Mouse (Mus musculus): ENCODE data around the gene Wrap73.

Gene Wrap73

DNA sequence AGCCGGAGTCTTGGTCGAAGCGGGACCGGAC is 2.2 kb upstream of the Wrap73 start, which contains the start of gene Trp73:
Gene Trp73, minus strand, starts transcription at position 27 of the 31 bp plus-strand sequence.
- DNase-seq (ENCODE audit: low read depth): no peak

DNA sequence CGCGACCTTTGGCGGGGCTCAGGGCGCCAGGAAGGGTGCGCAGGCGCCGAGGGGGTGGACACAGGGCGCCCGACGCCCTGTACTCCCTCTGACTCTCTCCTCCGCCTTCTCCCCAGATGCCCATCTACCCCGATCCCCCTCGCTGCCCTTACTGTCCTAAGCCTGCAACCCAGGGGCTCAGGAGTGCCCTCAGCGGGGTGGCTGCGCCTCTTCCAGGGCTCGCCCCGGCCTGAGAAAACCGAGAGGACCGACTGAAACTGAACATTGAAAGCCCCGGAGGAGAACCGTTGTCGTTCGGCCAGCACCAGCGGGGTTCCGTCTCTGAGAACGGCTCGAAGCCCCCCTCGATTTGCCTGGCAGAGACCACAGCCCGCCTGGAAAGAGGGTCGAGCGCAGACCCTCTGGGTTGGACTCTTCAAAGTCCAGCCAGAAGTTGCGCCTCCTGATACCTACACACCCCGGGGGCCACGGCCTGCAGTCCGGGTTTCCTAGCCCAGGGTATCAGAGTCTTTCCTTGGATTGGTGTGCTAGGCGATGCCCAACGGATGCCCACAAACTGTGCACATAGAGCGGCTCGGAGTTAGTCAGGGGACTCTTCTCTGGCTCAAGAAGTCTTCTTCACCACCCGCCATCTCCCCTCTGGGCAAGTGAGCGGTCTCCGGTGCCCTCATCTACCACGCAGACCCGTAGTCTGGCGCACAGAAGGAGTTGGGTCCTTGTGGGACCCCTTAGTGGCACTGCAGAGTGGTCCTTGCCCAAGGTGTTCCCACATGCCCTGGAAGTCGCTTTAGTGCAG is 1.8 kb upstream of the Wrap73 start:
- DNase-seq (ENCODE audit: low read depth): peak; percentile 42

- peak; percentile 45 for DNase-seq (ENCODE audit: low read depth)
Measured at GRCm38 (mm10) chr4:154141009-154141867, 934 bp upstream of the Wrap73 start.

GRCm38 (mm10) chr4:154144712-154145111 is 2.5 kb downstream of the Wrap73 start:
- DNase-seq (ENCODE audit: low read depth): no peak

GRCm38 (mm10) chr4:154146342-154146741 is 4.2 kb downstream of the Wrap73 start:
- DNase-seq (ENCODE audit: low read depth): no peak

GRCm38 (mm10) chr4:154154104-154154503 is 11.9 kb downstream of the Wrap73 start:
- DNase-seq (ENCODE audit: low read depth): no peak

DNA sequence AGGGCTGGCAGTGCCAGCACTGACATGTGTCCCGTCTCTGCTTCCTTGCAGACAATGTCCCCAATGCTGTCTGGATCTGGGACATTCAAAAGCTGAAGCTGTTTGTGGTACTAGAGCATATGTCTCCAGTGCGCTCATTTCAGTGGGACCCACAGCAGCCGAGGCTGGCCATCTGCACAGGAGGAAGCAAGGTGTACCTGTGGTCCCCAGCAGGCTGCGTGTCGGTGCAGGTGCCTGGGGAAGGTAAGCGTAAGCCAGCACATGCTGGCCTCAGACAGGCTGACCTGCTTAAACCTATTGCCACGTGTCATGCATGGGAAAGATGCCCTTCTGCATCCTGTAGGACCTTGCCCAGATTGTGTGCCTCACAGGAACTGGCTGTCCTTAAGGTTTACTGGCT is 13.9 kb downstream of the Wrap73 start:
- DNase-seq (ENCODE audit: low read depth): no peak

DNA sequence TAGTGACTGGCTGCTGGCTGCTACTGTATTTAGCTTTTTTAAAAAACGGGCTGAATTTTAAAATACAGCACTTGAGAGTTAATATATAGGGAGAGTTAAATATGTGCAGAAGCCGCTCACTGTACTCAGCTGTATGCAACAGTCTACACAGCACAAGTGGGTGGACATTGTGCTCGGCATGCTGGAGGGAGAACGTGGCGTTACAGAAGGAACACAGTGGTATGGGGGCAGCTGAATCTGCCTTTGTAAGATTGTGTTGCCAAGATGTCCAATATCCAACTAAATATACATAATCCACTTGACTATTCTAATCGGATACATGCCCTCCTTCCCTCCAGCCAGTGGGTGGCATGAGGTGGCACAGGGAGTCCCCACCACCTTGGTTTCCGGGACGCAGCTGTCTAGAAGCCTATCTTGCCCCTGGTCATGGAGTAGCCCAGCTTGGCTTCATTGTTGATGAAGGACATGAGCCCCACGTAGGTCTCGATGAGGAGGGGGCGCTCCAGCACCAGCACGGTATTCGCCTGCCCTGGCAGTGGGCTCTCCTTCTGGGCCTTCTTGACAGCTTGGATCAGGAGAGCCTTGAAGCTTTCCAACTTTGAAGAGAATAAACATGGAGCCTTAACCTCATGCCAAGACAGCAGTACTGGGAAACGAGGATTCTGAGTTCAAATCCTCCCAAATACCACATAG is 15.9 kb downstream of the Wrap73 start:
- DNase-seq (ENCODE audit: low read depth): no peak

- DNase-seq (ENCODE audit: low read depth): peak; percentile 94
Measured at GRCm38 (mm10) chr4:154159002-154159401, 16.8 kb downstream of the Wrap73 start.

GRCm38 (mm10) chr4:154159961-154160537 is 17.9 kb downstream of the Wrap73 start:
- DNase-seq (ENCODE audit: low read depth): peak; percentile 58

- DNase-seq (ENCODE audit: low read depth): peak; percentile 98
Measured at GRCm38 (mm10) chr4:154160538-154161390, 18.6 kb downstream of the Wrap73 start, which contains the start of gene Tprgl. Gene Tprgl, minus strand, starts transcription at chr4:154160666.

GRCm38 (mm10) chr4:154163296-154163695 is 21.1 kb downstream of the Wrap73 start:
- peak; percentile 85 for DNase-seq (ENCODE audit: low read depth)

GRCm38 (mm10) chr4:154167053-154167452 is 24.9 kb downstream of the Wrap73 start:
- DNase-seq (ENCODE audit: low read depth): peak; percentile 59

DNA sequence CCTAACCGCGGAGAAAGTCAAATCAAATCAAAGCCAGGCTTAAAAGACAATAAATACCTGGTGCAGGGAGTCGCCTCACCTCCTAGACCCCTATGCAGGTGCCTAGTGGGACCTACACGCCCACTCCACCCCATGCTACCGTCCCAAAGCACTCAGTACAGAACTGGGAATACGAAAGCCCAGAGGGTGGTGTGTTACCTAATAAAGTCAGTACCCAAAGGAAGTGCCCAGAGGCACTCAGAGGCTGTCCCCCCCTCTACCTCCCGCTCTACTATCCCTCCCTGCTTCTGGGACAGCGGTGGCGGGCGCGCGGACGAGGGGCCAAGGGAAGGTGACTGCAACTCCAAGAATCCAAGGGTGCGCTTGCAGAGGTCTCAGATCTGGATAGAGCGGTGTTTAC is 27.8 kb downstream of the Wrap73 start:
- no peak for DNase-seq (ENCODE audit: low read depth)

GRCm38 (mm10) chr4:154170506-154171150 is 28.5 kb downstream of the Wrap73 start, which contains the start of gene Megf6:
Gene Megf6, plus strand, starts transcription at chr4:154170730.
- DNase-seq (ENCODE audit: low read depth): no peak

DNA sequence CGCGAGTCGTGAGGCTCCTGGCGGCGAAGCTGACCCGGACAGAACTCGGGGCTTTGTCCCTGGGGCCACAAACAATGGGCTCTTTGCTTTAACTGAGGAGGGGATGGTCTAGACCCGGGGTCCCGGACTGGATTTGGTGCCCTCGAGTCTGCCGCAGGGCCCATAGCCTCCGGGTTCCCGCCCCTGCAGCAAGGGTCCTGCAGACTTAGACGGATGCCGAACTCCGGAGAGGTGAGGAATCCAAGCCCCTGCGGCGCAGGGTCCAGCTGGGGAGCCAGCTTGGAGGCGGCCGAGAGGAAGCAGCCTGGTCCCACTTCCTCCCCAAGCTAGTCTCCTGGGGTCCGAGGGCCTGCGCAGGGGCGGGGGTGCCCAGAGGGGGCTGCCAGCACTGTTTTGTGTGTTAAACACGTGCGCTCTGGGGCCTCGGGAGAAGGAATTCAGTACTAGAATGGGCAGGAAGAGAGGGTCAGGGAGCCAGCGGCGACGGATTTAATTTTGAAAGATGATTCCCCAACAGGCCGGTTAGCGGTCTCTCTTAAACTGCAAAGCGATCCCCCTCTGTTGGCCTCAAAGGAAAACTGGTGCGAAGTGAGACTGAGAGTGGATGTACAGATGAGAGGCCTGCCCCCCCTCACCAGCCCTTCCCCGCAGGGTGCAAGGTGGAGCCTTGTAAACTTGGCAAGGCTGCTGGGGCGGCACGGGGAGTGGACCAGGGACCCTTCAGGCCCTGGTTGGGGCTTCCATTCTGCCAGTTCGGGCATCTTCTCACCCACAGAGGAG is 29.2 kb downstream of the Wrap73 start:
- no peak for DNase-seq (ENCODE audit: low read depth)

GRCm38 (mm10) chr4:154171931-154172604 is 29.9 kb downstream of the Wrap73 start:
- DNase-seq (ENCODE audit: low read depth): no peak

DNA sequence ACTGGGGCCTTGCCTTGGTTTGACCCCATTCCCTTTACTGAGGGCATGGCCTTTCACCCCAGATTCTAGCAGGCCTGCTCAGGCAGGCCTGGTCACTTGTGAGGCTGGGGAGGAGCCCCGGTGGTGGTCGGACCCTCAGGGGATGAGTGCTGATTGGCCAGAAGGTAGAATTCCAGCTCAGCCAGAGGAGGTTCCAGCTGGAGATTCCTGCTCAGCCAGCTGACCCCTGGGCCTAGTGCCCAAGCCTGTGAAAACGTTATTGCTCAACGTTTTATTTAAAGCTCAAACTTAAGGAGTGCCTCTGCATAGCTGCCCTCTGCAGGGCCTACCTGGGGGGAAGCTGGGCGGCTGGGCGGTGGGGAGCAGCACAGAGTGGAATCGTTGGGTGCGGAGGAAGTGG is 35.1 kb downstream of the Wrap73 start:
- no peak for DNase-seq (ENCODE audit: low read depth)

GRCm38 (mm10) chr4:154181001-154181400 is 38.8 kb downstream of the Wrap73 start:
- no peak for DNase-seq (ENCODE audit: low read depth)

GRCm38 (mm10) chr4:154183566-154183965 is 41.4 kb downstream of the Wrap73 start:
- DNase-seq (ENCODE audit: low read depth): no peak

Measured in naive thymus-derived CD4-positive, alpha-beta T cell, adult 2 months (primary cell).